Mouse (Mus musculus) stomach, embryonic 14.5 days (tissue): ENCODE results near the gene Nup214. TPM values are rescaled to one million over a fixed set of nuclear protein-coding genes. Genes with fewer than 3 reads are reported as not detected.

Experiments
- ATAC-seq: fragments of 200-750 bp; cut with Nextera tagmentation; 2 replicates; pipeline ENCODE4 v1.8.0; 2017; ENCODE audit warnings: low read depth, moderate TSS enrichment; ENCODE audit not compliant: insufficient number of reproducible peaks, insufficient read depth, low FRiP score
- H3K27ac ChIP-seq: fragments of 300-500 bp; sonication (generic); 2 replicates; pipeline ENCODE4 v1.5.1; 2014; ENCODE audit warnings: mild to moderate bottlenecking, low read length, moderate library complexity, mixed read lengths
- H3K27me3 ChIP-seq: fragments of 300-500 bp; sonication (generic); 2 replicates; pipeline ENCODE4 v1.6.1; 2014; ENCODE audit warnings: low read length, control low read depth, mixed read lengths; ENCODE audit not compliant: control insufficient read depth, insufficient read depth
- H3K36me3 ChIP-seq: fragments of 300-500 bp; sonication (generic); 2 replicates; pipeline ENCODE4 v1.6.1; 2014; ENCODE audit warnings: mild to moderate bottlenecking, control low read depth, low read length, moderate library complexity, mixed read lengths; ENCODE audit not compliant: control insufficient read depth, insufficient read depth
- H3K4me1 ChIP-seq: fragments of 300-500 bp; sonication (generic); 2 replicates; pipeline ENCODE4 v1.6.1; 2014; ENCODE audit warnings: low read length, control low read depth, mixed read lengths; ENCODE audit not compliant: control insufficient read depth, insufficient read depth
- H3K4me2 ChIP-seq: fragments of 300-500 bp; sonication (generic); replicated peaks from 2 replicates; pipeline ENCODE4 v1.6.1; 2014; ENCODE audit warnings: low read depth, low read length, control low read depth
- H3K4me3 ChIP-seq: fragments of 300-500 bp; sonication (generic); 2 replicates; pipeline ENCODE4 v1.5.1; 2014; ENCODE audit warnings: low read depth, low read length, control low read depth
- H3K9ac ChIP-seq: fragments of 300-500 bp; sonication (generic); replicated peaks from 2 replicates; pipeline ENCODE4 v1.6.1; 2014; ENCODE audit warnings: low read depth, mild to moderate bottlenecking, control low read depth, low read length, moderate library complexity, mixed read lengths
- H3K9me3 ChIP-seq: fragments of 300-500 bp; sonication (generic); 2 replicates; pipeline ENCODE4 v1.6.1; 2016; ENCODE audit warnings: low read depth, low read length, control low read depth; ENCODE audit not compliant: control insufficient read depth
- WGBS: fragments of 180-500 bp; shearing (Covaris S2); extraction: QIAGEN DNeasy Blood & Tissue Kit; methylation state at CpG from one replicate; pipeline ENCODE4 v1.1.7; 2014; 5-methylcytosine and 5-hydroxymethylcytosine counted together
- polyA plus RNA-seq: library from polyadenylated mRNA; unstranded; fragments of >200 nt; fragmentation: Nextera tagmentation; extraction: Ambion mirVana; gene quantifications from 2 replicates; pipeline ENCODE4 v1.2.1, GENCODE M21; 2014

Gene Nup214
- polyA plus RNA-seq, 1 experiment from 2014 or later: 93.9 TPM

GRCm38 (mm10) chr2:31955686-31956085 lies 18.6 kb upstream of the Nup214 start:
- no peak for ATAC-seq
- H3K4me1 ChIP-seq: peaks cover 3% of the 10 kb centered on the region; the same call in 1 of the 2 replicates
- H3K4me3 ChIP-seq: no peak overlapping the region
- no peaks in the 10 kb centered on the region for H3K27me3 ChIP-seq
- H3K4me2 ChIP-seq: no peak overlapping the region
- no peaks in the 10 kb centered on the region for H3K9me3 ChIP-seq
- 84% methylated on average over 5 of the region's 5 CpGs for WGBS
- no peaks in the 10 kb centered on the region for H3K36me3 ChIP-seq
- H3K27ac ChIP-seq: no peak overlapping the region
- no peak overlapping the region for H3K9ac ChIP-seq

- WGBS: 87% methylated on average over 10 of the region's 10 CpGs
- Histone ChIP-seq H3K4me1 (no peaks in the 10 kb centered on the region), H3K4me3 (no peak overlapping the region), H3K36me3 (no peaks in the 10 kb centered on the region), H3K9ac (no peak overlapping the region), H3K27ac (no peak overlapping the region), H3K4me2 (no peak overlapping the region), H3K27me3 (no peaks in the 10 kb centered on the region), H3K9me3 (no peaks in the 10 kb centered on the region)
- ATAC-seq: no peak
Measured at GRCm38 (mm10) chr2:31957211-31957610, 17.0 kb upstream of the Nup214 start.

- ATAC-seq: no peak
- no peaks in the 10 kb centered on the region for H3K27me3 ChIP-seq
- 93% methylated on average over 8 of the region's 8 CpGs for WGBS
- H3K9me3 ChIP-seq: no peaks in the 10 kb centered on the region
- no peaks in the 10 kb centered on the region for H3K36me3 ChIP-seq
- no peak overlapping the region for H3K4me3 ChIP-seq
- H3K4me1 ChIP-seq: no peaks in the 10 kb centered on the region
- no peak overlapping the region for H3K9ac ChIP-seq
- H3K27ac ChIP-seq: no peak overlapping the region
- H3K4me2 ChIP-seq: no peak overlapping the region
Measured at GRCm38 (mm10) chr2:31960986-31961385, 13.2 kb upstream of the Nup214 start.

- WGBS: 79% methylated on average over 4 of the region's 4 CpGs
- no peaks in the 10 kb centered on the region for H3K27me3 ChIP-seq
- no peak overlapping the region for H3K4me3 ChIP-seq
- no peak overlapping the region for H3K9ac ChIP-seq
- no peak for ATAC-seq
- H3K36me3 ChIP-seq: no peaks in the 10 kb centered on the region
- H3K4me2 ChIP-seq: no peak overlapping the region
- no peak overlapping the region for H3K27ac ChIP-seq
- H3K4me1 ChIP-seq: no peaks in the 10 kb centered on the region
- H3K9me3 ChIP-seq: no peaks in the 10 kb centered on the region
Measured at GRCm38 (mm10) chr2:31961791-31962222, 12.4 kb upstream of the Nup214 start.

DNA sequence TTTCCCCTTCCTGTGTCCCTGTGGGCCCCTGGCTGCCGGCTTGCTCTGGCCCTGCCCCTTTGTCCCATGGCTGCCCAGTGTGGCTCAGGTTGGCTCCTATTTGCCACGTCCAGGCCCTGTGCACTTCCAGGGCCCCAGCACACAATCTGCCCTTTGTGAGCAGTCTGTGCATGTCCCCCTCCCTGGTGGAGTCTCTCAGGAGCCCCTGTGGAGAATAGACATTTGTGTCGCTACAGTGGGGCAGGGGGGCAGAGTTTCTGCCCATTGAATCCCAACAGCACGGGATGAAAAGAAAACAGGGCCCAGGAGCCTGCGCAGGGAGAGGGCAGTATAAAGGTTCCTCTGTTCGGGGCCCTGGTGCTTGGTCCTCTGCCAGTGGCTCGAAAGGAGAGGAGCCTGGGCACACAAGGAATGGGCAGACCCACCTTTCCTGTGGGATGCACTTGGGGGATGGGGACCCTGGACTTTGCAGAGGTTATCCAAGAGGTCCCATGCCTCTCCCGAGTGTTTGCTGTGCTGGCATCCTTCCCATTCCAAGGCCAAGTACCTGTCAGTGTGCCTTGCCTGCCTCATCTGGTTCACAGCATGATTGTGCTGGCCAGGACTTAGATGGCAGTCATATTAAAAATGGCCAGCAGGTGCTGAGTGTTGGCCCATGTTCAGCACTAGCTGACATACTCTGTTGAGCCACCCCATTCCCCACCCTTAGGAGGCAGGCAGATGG lies 11.6 kb upstream of the Nup214 start:
- WGBS: 73% methylated on average over 8 of the region's 8 CpGs
- no peaks in the 10 kb centered on the region for H3K9me3 ChIP-seq
- no peak overlapping the region for H3K27ac ChIP-seq
- no peak overlapping the region for H3K4me3 ChIP-seq
- H3K4me2 ChIP-seq: no peak overlapping the region
- no peaks in the 10 kb centered on the region for H3K4me1 ChIP-seq
- H3K9ac ChIP-seq: no peak overlapping the region
- peak; percentile 55; the same call in 1 of the 2 replicates for ATAC-seq
- no peaks in the 10 kb centered on the region for H3K36me3 ChIP-seq
- H3K27me3 ChIP-seq: no peaks in the 10 kb centered on the region

GRCm38 (mm10) chr2:31963491-31963890 lies 10.7 kb upstream of the Nup214 start:
- Histone ChIP-seq H3K4me2 (no peak overlapping the region), H3K27me3 (no peaks in the 10 kb centered on the region), H3K27ac (no peak overlapping the region), H3K4me1 (no peaks in the 10 kb centered on the region), H3K4me3 (no peak overlapping the region), H3K9me3 (no peaks in the 10 kb centered on the region), H3K36me3 (no peaks in the 10 kb centered on the region), H3K9ac (no peak overlapping the region)
- 82% methylated on average over 7 of the region's 7 CpGs for WGBS
- no peak for ATAC-seq

DNA sequence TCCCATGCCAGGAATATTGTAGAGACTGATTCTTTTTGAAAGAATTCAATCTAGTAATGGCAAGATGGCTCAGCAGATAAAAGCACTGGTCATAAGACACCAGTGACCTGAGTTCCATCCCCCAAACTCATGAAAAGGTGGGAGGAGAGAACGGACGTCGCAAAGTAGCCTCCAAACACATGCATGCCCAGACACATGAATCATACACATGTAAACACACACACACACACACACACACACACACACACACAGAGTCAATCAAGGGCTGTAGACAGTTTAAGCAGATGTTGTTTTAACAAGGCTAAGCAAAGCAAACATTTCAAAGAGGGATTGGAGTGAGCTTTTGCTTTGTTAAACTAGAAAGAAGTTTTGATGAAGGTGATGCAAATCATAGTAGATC lies 10.0 kb upstream of the Nup214 start:
- no peaks in the 10 kb centered on the region for H3K36me3 ChIP-seq
- no peak overlapping the region for H3K9ac ChIP-seq
- ATAC-seq: no peak
- H3K4me2 ChIP-seq: no peak overlapping the region
- H3K27ac ChIP-seq: no peak overlapping the region
- WGBS: 64% methylated on average over 3 of the region's 3 CpGs
- no peaks in the 10 kb centered on the region for H3K4me1 ChIP-seq
- no peaks in the 10 kb centered on the region for H3K9me3 ChIP-seq
- no peak overlapping the region for H3K4me3 ChIP-seq
- H3K27me3 ChIP-seq: no peaks in the 10 kb centered on the region

DNA sequence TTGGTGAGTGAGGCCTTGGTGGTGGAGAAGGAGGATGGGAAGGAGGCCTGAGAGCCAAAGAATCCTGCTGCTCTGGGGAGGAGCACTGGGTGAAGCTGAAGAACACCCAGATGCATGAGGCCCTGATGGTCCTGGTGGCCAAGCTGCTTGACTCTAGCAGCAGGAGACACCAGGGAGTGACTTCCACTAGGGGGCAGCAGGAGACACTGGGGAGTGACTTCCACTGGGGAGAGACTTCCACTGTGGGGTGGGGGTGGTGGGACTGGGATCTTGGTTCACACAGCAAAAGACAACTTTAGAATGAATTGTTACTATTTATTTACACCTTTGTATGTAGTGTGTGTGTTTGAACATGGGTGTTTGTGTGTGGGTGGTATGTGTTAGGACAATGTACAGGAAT lies 9.1 kb upstream of the Nup214 start:
- Histone ChIP-seq H3K4me3 (no peak overlapping the region), H3K27me3 (no peaks in the 10 kb centered on the region), H3K9ac (no peak overlapping the region), H3K4me2 (no peak overlapping the region), H3K9me3 (no peaks in the 10 kb centered on the region), H3K27ac (no peak overlapping the region), H3K4me1 (no peaks in the 10 kb centered on the region), H3K36me3 (no peaks in the 10 kb centered on the region; the same call in 1 of the 2 replicates)
- ATAC-seq: no peak

- Histone ChIP-seq H3K9ac (no peak overlapping the region), H3K27ac (no peak overlapping the region)
- WGBS: 70% methylated on average over 8 of the region's 8 CpGs
Measured at GRCm38 (mm10) chr2:31966801-31967200, 7.4 kb upstream of the Nup214 start.

More at GRCm38 (mm10) chr2:31966801-31967200, 7.4 kb upstream of the Nup214 start:
- Histone ChIP-seq H3K4me3 (no peak overlapping the region), H3K36me3 (no peaks in the 10 kb centered on the region; the same call in 1 of the 2 replicates), H3K9me3 (no peaks in the 10 kb centered on the region), H3K27me3 (no peaks in the 10 kb centered on the region), H3K4me2 (no peak overlapping the region), H3K4me1 (no peaks in the 10 kb centered on the region)
- no peak for ATAC-seq
